Mouse (Mus musculus) heart, embryonic 16.5 days (tissue): Measurements from ENCODE around the gene Elmo1. TPM values are rescaled to one million over a fixed set of nuclear protein-coding genes. Genes with fewer than 3 reads are reported as not detected.
A peak's percentile ranks its signal among the peaks of the same experiment; 100 is the strongest.

Experiments used
- ATAC-seq: fragments of 200-750 bp; cut with Nextera tagmentation; replicated peaks from 2 replicates; pipeline ENCODE4 v1.8.0; 2017; ENCODE audit warnings: moderate number of reproducible peaks; ENCODE audit not compliant: insufficient read depth, low FRiP score; ENCODE audit errors: extremely low read depth
- H3K27ac ChIP-seq: fragments of 300-500 bp; sonication (generic); 2 replicates; pipeline ENCODE4 v1.5.1; 2014; ENCODE audit warnings: mild to moderate bottlenecking, low read length, control low read depth, moderate library complexity
- H3K27me3 ChIP-seq: fragments of 300-500 bp; sonication (generic); 2 replicates; pipeline ENCODE4 v1.6.1; 2014; ENCODE audit warnings: low read length, mixed read lengths; ENCODE audit not compliant: control insufficient read depth, insufficient read depth
- H3K36me3 ChIP-seq: fragments of 300-500 bp; sonication (generic); 2 replicates; pipeline ENCODE4 v1.6.1; 2014; ENCODE audit not compliant: control insufficient read depth, insufficient read depth
- H3K4me1 ChIP-seq: fragments of 300-500 bp; sonication (generic); 2 replicates; pipeline ENCODE4 v1.6.1; 2014; ENCODE audit warnings: low read length, mixed read lengths; ENCODE audit not compliant: control insufficient read depth, insufficient read depth
- H3K4me2 ChIP-seq: fragments of 300-500 bp; sonication (generic); 2 replicates; pipeline ENCODE4 v1.6.1; 2014; ENCODE audit warnings: low read depth, mild to moderate bottlenecking, control low read depth, low read length
- H3K4me3 ChIP-seq: fragments of 300-500 bp; sonication (generic); 2 replicates; pipeline ENCODE4 v1.5.1; 2014; ENCODE audit warnings: mild to moderate bottlenecking, control low read depth, low read length
- H3K9ac ChIP-seq: fragments of 300-500 bp; sonication (generic); 2 replicates; pipeline ENCODE4 v1.6.1; 2014; ENCODE audit warnings: low read length, control low read depth
- H3K9me3 ChIP-seq: fragments of 300-500 bp; sonication (generic); replicated peaks from 2 replicates; pipeline ENCODE4 v1.6.1; 2016; ENCODE audit warnings: low read length; ENCODE audit not compliant: control insufficient read depth
- WGBS: fragments of 180-500 bp; shearing (Covaris S2); extraction: QIAGEN DNeasy Blood & Tissue Kit; methylation state at CpG from one replicate; pipeline ENCODE4 v1.1.7; 2014; 5-methylcytosine and 5-hydroxymethylcytosine counted together
- polyA plus RNA-seq: library from polyadenylated mRNA; unstranded; fragments of >200 nt; fragmentation: Nextera tagmentation; extraction: Ambion mirVana; gene quantifications from 2 replicates; pipeline ENCODE4 v1.2.1, GENCODE M21; 2015

Elmo1 gene
- polyA plus RNA-seq, 1 experiment from 2014 or later: 17.7 TPM

DNA sequence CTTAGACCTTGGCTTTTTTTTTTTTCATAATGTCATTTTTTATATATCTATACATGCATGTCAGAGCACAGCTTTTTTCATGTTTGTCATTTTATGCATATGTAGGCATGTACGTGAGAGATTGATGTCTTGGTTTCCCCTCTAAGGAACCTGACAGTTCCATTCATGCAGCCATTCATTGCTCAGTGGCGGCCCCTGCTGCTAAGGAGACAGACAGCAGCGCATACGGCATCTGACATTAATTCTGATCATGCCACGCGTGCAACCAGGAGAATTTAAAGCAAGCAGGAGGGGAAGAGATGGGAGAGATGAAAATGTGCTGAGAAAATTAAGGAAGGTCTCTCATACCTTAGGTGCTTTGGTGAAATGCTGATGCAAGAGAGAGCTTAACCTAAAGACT, 381.3 kb downstream of the Elmo1 start:
- WGBS: 23% methylated on average over 6 of the region's 6 CpGs
- H3K4me1 ChIP-seq: peaks cover 20% of the 10 kb centered on the region
- ATAC-seq: no peak
- no peak overlapping the region for H3K9ac ChIP-seq
- H3K36me3 ChIP-seq: no peaks in the 10 kb centered on the region
- H3K9me3 ChIP-seq: no peaks in the 10 kb centered on the region
- H3K27me3 ChIP-seq: no peaks in the 10 kb centered on the region
- H3K4me3 ChIP-seq: no peak overlapping the region
- no peak overlapping the region for H3K27ac ChIP-seq
- H3K4me2 ChIP-seq: no peak overlapping the region

DNA sequence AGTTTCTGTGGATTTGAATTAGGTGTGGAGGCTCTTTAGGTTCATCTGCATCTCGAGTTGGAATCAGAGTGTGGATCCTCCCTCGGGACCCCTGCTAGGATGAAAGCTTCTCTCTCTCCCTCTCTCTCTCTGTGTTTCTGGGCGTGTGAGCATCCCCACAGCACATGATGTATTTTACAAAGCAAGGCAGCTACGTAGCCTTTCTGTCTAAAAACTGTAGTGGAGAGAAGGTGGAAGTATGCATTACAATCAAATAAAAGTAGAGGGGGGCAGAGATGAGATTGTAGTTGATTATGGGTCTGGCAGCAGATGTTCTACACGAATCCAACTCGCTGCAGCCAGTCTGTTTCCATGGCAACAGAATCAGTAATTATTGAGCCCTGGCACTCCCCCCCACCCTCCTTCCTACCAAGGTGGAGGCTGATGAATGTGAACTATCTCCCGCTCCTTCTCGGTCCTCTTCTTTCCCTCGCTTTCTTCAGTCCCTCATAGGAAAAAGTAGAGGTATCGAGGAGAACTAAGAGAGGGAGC, 382.0 kb downstream of the Elmo1 start:
- no peak for ATAC-seq
- Histone ChIP-seq H3K9ac (no peak overlapping the region), H3K4me2 (no peak overlapping the region), H3K4me3 (no peak overlapping the region), H3K36me3 (no peaks in the 10 kb centered on the region), H3K9me3 (no peaks in the 10 kb centered on the region), H3K4me1 (peaks cover 20% of the 10 kb centered on the region), H3K27me3 (no peaks in the 10 kb centered on the region), H3K27ac (no peak overlapping the region)
- 60% methylated on average over 10 of the region's 10 CpGs for WGBS

DNA sequence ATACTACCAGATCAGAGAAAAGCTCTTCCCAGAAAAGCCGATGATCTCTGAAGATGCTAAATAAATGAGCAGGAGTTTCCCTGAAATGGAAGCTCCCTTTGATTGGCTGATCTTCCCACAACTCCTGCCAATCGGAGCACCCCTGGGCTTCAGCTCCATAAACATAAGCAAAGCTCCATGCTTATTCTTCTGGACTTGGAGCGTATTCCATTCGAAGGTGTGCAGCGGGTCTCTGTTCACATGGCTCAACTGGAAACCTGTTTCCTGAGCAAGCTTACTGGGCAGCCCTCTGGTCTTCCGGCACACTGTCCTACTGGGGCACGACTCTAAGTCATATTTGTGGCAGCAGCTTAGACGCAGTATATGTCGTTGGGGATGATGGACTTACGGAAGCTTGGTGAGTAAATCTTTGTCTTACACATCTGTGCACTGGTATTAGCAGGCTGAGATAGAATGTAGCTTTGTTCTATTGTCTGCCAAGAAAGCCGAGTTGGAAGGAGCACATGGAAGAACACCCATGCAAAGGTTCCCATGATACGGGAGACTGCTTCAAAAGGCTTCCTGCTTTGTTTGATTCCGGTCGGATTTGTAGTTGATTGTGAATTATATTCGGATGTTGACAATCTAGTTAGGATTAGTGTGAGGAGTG, 382.6 kb downstream of the Elmo1 start:
- Histone ChIP-seq H3K27me3 (no peaks in the 10 kb centered on the region), H3K4me3 (no peak overlapping the region), H3K4me1 (peaks cover 20% of the 10 kb centered on the region), H3K4me2 (no peak overlapping the region), H3K9me3 (no peaks in the 10 kb centered on the region), H3K27ac (no peak overlapping the region), H3K9ac (no peak overlapping the region), H3K36me3 (no peaks in the 10 kb centered on the region)
- 86% methylated on average over 15 of the region's 15 CpGs for WGBS
- ATAC-seq: no peak

DNA sequence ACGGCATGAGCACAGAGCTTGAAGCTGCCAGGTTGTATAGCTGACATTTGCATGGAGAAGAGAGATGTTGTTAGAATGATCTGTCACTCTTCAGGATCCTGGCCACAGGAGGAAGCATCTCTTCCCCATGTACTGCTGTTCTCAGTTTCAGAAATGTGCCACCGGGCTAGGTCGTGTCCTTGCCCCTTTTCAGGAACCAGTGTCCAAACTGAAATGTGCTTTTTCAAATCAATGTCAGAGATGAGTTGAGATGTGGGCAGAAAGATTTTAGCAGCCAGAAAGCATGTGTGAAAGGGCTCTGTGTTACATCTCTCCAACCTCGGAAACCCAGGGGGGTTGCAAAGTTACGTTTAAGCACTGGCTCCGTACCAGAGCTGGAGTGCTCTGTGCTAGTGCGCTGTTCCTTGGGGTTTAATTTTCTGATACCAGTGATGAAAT, 383.3 kb downstream of the Elmo1 start:
- Histone ChIP-seq H3K27me3 (no peaks in the 10 kb centered on the region), H3K4me2 (peak overlapping the region; percentile 8; the same call in 1 of the 2 replicates), H3K9me3 (no peaks in the 10 kb centered on the region), H3K27ac (no peak overlapping the region), H3K9ac (no peak overlapping the region), H3K4me3 (no peak overlapping the region), H3K36me3 (no peaks in the 10 kb centered on the region), H3K4me1 (peaks cover 19% of the 10 kb centered on the region)
- no peak for ATAC-seq
- 60% methylated on average over 7 of the region's 7 CpGs for WGBS

DNA sequence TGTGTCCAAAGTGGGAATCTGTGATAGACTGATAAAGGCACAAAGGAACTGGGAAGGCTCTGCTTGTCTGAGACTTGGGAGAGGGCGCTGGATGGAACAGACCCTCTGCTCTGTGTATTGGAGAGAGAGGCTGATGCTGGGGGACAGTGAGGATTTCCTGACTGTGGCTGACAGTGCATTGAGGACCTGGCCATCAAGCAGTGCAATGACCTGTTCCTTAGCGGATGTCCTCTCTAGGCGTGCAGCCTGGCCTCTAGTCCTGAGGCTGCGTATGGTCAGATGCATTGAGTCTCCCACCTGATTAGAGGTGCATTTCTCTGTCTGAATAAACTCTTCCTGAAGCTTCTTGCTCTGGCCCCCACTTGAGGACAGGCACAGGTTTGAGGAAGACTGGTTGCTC, 384.2 kb downstream of the Elmo1 start:
- 88% methylated on average over 4 of the region's 4 CpGs for WGBS
- H3K4me1 ChIP-seq: peaks cover 18% of the 10 kb centered on the region
- H3K9ac ChIP-seq: no peak overlapping the region
- no peak overlapping the region for H3K4me3 ChIP-seq
- no peak for ATAC-seq
- no peak overlapping the region for H3K4me2 ChIP-seq
- H3K36me3 ChIP-seq: no peaks in the 10 kb centered on the region
- H3K27me3 ChIP-seq: no peaks in the 10 kb centered on the region
- no peaks in the 10 kb centered on the region for H3K9me3 ChIP-seq
- H3K27ac ChIP-seq: no peak overlapping the region

DNA sequence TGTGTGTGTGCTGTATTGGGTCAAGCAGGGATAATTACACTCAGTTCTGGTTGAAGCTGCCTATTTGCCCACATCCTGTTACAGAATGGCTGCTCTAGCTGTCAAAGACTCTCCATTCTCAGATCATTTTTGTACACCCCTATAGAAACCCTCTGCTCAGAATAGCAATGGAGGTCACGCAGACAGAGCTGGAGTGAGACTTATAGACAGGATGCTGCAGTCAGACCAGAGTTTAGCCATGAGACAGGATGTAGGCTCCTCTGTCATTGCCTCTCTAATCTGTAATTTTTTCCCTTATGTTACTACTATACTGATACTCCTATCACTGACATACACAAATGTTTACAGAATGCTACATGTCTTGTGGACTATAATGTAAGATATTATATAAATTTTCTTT, 391.4 kb downstream of the Elmo1 start:
- H3K4me2 ChIP-seq: no peak overlapping the region
- WGBS: 82% methylated on average over 1 of the region's 1 CpGs
- H3K4me3 ChIP-seq: no peak overlapping the region
- H3K9ac ChIP-seq: no peak overlapping the region
- ATAC-seq: no peak
- peaks cover 3% of the 10 kb centered on the region; the same call in 1 of the 2 replicates for H3K4me1 ChIP-seq
- no peaks in the 10 kb centered on the region for H3K9me3 ChIP-seq
- no peaks in the 10 kb centered on the region for H3K36me3 ChIP-seq
- no peak overlapping the region for H3K27ac ChIP-seq
- no peaks in the 10 kb centered on the region for H3K27me3 ChIP-seq

DNA sequence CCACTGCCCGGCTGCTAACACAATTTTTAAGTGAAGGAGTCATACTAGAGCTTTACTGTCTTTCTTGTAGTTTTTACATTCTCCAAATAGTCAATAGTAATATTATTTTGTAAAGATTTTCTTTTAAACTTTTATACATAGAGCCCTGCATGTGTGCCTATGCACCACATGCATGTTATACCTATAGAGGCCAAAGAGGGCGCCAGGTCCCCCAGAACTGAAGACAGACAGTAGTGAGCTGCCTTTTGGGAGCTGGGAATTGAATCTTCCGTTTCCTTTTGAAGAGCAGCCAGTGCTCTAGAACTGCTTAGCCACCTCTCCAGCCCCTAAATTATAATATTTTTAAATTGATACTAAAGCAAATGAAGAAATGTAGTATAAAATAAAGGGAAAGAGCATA, 398.7 kb downstream of the Elmo1 start:
- Histone ChIP-seq H3K9ac (no peak overlapping the region), H3K27me3 (no peaks in the 10 kb centered on the region), H3K9me3 (no peaks in the 10 kb centered on the region), H3K4me1 (peaks cover 8% of the 10 kb centered on the region), H3K27ac (no peak overlapping the region), H3K4me3 (no peak overlapping the region), H3K36me3 (no peaks in the 10 kb centered on the region), H3K4me2 (no peak overlapping the region)
- WGBS: 74% methylated on average over 3 of the region's 3 CpGs
- ATAC-seq: no peak

DNA sequence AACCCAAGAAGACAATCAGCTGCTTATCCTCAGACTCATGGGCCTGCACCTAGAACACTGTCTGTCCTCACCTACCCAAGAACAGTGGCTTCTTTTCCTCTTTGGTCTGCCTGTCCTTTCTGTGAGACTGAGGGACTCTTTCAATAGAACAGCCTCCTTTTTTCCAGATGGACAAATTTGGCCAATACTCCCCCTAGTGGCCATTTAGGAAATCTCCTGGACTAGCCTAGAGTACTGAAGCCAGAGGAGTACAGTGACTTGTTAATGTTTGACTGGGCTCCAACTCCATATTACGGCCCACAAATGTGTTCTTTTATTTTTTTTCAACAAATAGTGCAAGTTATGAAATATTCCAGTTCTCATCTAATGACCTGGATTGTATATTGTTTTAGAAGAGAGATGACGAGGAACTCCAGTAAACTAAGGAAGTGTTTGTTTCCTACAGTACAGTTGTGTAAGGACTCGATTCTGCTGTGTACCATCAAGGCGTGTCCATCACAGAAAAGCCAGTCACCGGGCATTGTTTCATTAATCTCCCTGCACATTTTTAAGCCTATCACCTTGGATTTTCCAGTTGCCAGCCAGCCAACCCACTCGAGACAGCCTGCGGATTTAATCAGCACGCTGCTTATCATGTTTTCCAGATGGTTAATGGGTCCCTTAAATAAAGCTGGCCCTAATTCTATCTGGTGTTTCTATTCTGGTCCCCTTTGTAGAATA, 399.5 kb downstream of the Elmo1 start:
- H3K27me3 ChIP-seq: no peaks in the 10 kb centered on the region
- H3K36me3 ChIP-seq: no peaks in the 10 kb centered on the region
- H3K9ac ChIP-seq: no peak overlapping the region
- H3K9me3 ChIP-seq: no peaks in the 10 kb centered on the region
- 49% methylated on average over 8 of the region's 8 CpGs for WGBS
- H3K4me1 ChIP-seq: peaks cover 9% of the 10 kb centered on the region
- no peak overlapping the region for H3K27ac ChIP-seq
- no peak overlapping the region for H3K4me3 ChIP-seq
- ATAC-seq: no peak
- H3K4me2 ChIP-seq: no peak overlapping the region

DNA sequence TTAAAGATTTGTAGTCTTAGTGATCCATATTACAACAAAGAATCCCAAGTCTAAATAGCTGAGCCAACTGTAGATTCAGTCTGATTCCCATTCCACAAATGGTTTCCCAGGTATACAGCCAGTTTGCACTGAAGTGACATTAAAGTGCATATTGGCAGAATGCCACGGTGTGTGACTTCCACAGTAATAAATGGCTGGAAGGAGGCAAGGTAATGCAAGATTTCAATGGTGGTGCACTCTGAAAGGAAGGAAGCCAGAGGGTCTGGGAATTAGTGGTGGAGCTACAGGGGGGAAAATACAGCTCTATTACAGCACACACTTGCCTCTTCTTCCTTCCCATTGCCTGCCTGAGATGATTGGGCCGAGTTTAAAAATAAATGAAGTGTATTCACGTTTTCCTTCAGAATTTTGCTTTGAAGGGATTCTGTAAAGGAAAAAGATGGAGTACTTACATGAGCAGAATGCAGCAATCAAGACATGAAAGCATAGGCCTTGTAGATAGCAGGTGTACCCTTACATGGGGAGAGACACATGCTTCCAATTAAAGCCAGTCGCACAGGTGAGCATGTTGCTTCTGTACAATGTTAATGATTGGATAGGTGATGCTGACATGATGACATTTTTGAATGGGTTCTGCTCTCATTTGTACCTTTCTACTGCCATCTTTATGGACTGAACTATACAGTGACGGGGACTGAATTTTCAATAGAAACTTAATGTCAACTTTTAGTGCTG, 400.6 kb downstream of the Elmo1 start:
- no peaks in the 10 kb centered on the region for H3K27me3 ChIP-seq
- no peak overlapping the region for H3K4me2 ChIP-seq
- no peak overlapping the region for H3K9ac ChIP-seq
- H3K4me3 ChIP-seq: no peak overlapping the region
- ATAC-seq: no peak
- 63% methylated on average over 5 of the region's 5 CpGs for whole genome bisulfite sequencing
- peaks cover 9% of the 10 kb centered on the region for H3K4me1 ChIP-seq
- no peaks in the 10 kb centered on the region for H3K36me3 ChIP-seq
- no peaks in the 10 kb centered on the region for H3K9me3 ChIP-seq
- no peak overlapping the region for H3K27ac ChIP-seq
